ENCODE assay signal across 27 mouse cellular contexts in the genomic region with DNA sequence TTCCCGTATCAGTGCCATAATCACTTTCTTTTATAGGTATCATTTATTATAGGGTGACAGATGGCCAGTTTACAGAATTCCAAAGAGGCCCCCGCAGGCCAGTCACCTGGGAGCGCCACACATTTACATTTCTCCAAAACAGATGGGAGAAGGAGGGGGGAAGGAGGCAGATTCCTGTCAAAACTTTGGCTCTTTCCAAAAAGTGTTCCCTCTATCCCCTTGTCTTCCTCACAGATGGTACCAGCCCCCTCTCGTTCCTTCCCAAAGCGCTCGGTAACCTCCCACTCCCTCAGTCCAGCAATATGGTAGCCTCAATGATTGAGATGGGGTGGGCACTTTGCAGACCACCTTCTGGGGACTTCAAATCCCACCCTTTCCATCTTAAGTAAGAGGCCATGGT.
"Had no signal": no experiment of that assay in that cellular context is flagged by ENCODE, and none has a peak within 500 bp of the region (broad histone marks: within the 10 kb centered on the region; RNA-seq: fewer than 3 reads in every experiment).

No protein-coding gene starts in this region.

- H3K4me3 ChIP-seq: gastrocnemius, adult 2 months; heart, embryonic 10.5 days; heart, embryonic 12.5 days; hindbrain, embryonic 10.5 days; hindbrain, embryonic 12.5 days; intestine, embryonic 15.5 days; layer of hippocampus, adult 2 months; left cerebral cortex, adult 2 months; limb, embryonic 10.5 days; limb, embryonic 12.5 days had no signal

- H3K27me3 ChIP-seq: heart, embryonic 12.5 days; hindbrain, embryonic 12.5 days; intestine, embryonic 15.5 days; limb, embryonic 12.5 days had no signal

- H3K36me3 ChIP-seq: heart, embryonic 10.5 days; heart, embryonic 12.5 days; hindbrain, embryonic 10.5 days; hindbrain, embryonic 12.5 days; intestine, embryonic 15.5 days; limb, embryonic 10.5 days; limb, embryonic 12.5 days had no signal

- H3K9ac ChIP-seq: heart, embryonic 12.5 days; hindbrain, embryonic 12.5 days; hindbrain, embryonic 14.5 days; intestine, embryonic 15.5 days; limb, embryonic 12.5 days; liver, embryonic 14.5 days had no signal

- H3K9me3 ChIP-seq: heart, embryonic 10.5 days; heart, embryonic 12.5 days; hindbrain, embryonic 10.5 days; hindbrain, embryonic 12.5 days; intestine, embryonic 15.5 days; limb, embryonic 10.5 days; limb, embryonic 12.5 days had no signal

- H3K4me1 ChIP-seq: heart, embryonic 10.5 days; heart, embryonic 12.5 days; hindbrain, embryonic 10.5 days; hindbrain, embryonic 12.5 days; intestine, embryonic 15.5 days; limb, embryonic 10.5 days; limb, embryonic 12.5 days had no signal

- DNase-seq: gastrocnemius, adult 2 months; gastrocnemius, postnatal 10 days; gastrocnemius, postnatal 25 days; heart, adult 18-20 months; heart, postnatal 10 days; heart, postnatal 4 days; kidney, adult 18-20 months; kidney, adult 8-10 months; kidney, postnatal 10 days; kidney, postnatal 25 days; kidney, postnatal 4 days; liver had no signal

- ATAC-seq: hindbrain, embryonic 16.5 days; inflammation-experienced regulatory T-cells, adult 6 months; intestine, embryonic 15.5 days; intestine, postnatal 0 days had no signal

- H3K4me2 ChIP-seq: heart, embryonic 12.5 days; hindbrain, embryonic 12.5 days; hindbrain, embryonic 14.5 days; intestine, embryonic 15.5 days; limb, embryonic 12.5 days; liver, embryonic 11.5 days had no signal

- H3K27ac ChIP-seq: gastrocnemius, adult 2 months; heart, embryonic 10.5 days; hindbrain, embryonic 10.5 days; hindbrain, embryonic 12.5 days; hindbrain, embryonic 14.5 days; intestine, embryonic 15.5 days; layer of hippocampus, adult 2 months; left cerebral cortex, adult 2 months; limb, embryonic 10.5 days; limb, embryonic 12.5 days; liver, embryonic 14.5 days had no signal
